Mouse (Mus musculus): ENCODE measurements around the gene Susd3. TPM values are rescaled to one million over a fixed set of nuclear protein-coding genes. Genes with fewer than 3 reads are reported as not detected.

Gene Susd3
- polyA plus RNA-seq, 1 experiment, result 7.9 TPM

- 83% methylated on average over 8 of the region's 8 CpGs for WGBS
- no peak overlapping the region for H3K4me3 ChIP-seq (replicated peaks; ENCODE audit: extremely low read depth, low read depth, low read length)
- peaks cover 4% of the 10 kb centered on the region; the same call in 1 of the 2 replicates for H3K4me1 ChIP-seq (ENCODE audit: control insufficient read depth, insufficient read depth, low read length)
- no peak for DNase-seq
- TF ChIP-seq POLR2A (IDR thresholded peaks at IDR 0.05; ENCODE audit: borderline replicate concordance, extremely low read depth, low read depth, low read length) (no peak), CTCF (IDR thresholded peaks at IDR 0.05; ENCODE audit: insufficient read depth, low read length) (no peak)
Observed at GRCm38 (mm10) chr13:49270500-49270899, 22.0 kb upstream of the Susd3 start.

DNA sequence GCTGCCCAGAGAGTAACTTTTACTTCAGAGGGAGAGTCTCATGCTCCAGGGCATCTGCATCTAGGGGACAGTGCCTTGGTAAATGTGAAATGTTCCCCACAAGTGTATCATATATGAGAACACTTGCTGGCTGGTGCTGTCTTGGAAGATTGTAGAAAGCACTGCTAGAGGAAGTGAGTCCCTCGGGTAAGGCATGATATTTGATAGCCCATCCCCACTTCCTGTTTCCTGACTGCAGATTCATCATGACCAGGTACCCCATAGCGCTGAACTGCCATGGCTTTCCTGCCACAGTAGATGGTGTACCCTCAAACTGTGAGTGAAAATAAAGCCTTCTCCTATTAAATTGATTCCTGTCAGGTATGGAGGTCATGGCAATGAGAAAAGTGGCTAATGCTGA lies 19.1 kb upstream of the Susd3 start:
- H3K4me3 ChIP-seq (replicated peaks; ENCODE audit: extremely low read depth, low read depth, low read length), result no peak overlapping the region
- DNase-seq, result no peak
- TF ChIP-seq POLR2A (IDR thresholded peaks at IDR 0.05; ENCODE audit: borderline replicate concordance, extremely low read depth, low read depth, low read length) (no peak), CTCF (IDR thresholded peaks at IDR 0.05; ENCODE audit: insufficient read depth, low read length) (no peak)
- 35% methylated on average over 2 of the region's 2 CpGs for WGBS
- peaks cover 4% of the 10 kb centered on the region; the same call in 1 of the 2 replicates for H3K4me1 ChIP-seq (ENCODE audit: control insufficient read depth, insufficient read depth, low read length)

GRCm38 (mm10) chr13:49260036-49260722 lies 11.7 kb upstream of the Susd3 start:
- Histone ChIP-seq H3K4me1 (ENCODE audit: control insufficient read depth, insufficient read depth, low read length) (no peaks in the 10 kb centered on the region), H3K4me3 (replicated peaks; ENCODE audit: extremely low read depth, low read depth, low read length) (no peak overlapping the region)
- no peak for DNase-seq
- no peak for TF ChIP-seq CTCF (IDR thresholded peaks at IDR 0.05; ENCODE audit: insufficient read depth, low read length)
- no peak for TF ChIP-seq POLR2A (IDR thresholded peaks at IDR 0.05; ENCODE audit: borderline replicate concordance, extremely low read depth, low read depth, low read length)
- 57% methylated on average over 15 of the region's 15 CpGs for WGBS

DNA sequence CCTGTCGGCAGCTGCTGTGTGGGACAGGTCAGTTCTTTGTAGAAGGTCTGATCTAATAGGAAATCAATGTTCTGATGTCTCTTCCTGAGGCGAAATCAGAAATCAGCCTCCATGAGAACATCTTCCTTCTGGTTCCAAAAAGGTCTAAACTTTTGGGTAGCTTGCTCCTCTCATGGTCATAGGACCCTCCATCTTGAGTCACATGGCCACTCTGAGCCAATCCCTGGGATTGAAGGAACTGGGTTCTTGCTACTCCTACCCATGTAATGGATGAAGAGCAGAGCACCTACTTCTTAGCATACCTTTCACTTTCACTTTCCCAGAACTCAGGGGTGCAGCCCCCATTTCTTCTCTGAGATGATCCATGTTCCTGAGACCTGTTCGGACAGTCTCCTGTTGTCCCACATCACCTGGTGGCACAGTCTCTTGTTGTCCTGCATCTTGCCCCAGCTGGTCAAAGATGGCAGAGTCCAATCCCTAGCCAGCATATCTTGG lies 9.4 kb upstream of the Susd3 start:
- no peak for TF ChIP-seq POLR2A (IDR thresholded peaks at IDR 0.05; ENCODE audit: borderline replicate concordance, extremely low read depth, low read depth, low read length)
- TF ChIP-seq CTCF (IDR thresholded peaks at IDR 0.05; ENCODE audit: insufficient read depth, low read length), result no peak
- 73% methylated on average over 3 of the region's 3 CpGs for WGBS
- no peak for DNase-seq
- Histone ChIP-seq H3K4me3 (replicated peaks; ENCODE audit: extremely low read depth, low read depth, low read length) (no peak overlapping the region), H3K4me1 (ENCODE audit: control insufficient read depth, insufficient read depth, low read length) (no peaks in the 10 kb centered on the region)

DNA sequence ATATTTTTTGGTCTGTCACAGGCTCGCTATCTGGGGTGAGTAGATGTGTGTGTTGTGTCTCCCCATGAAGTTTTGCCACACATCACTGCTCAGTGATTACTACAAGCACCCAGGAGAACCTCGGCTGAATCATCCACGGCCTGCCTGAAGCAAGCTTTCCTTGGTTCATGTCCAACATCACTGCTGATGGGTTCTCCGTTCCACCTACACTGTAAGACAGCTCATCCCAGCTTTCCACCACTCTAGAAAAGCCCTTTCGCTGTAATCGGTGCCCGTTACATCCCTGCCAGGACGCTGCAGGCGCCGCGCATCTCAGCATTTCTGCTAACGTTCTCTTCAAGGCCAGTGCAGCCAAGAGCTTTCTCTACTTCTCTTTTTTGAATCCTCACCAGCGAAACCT lies 4.2 kb upstream of the Susd3 start:
- TF ChIP-seq POLR2A (IDR thresholded peaks at IDR 0.05; ENCODE audit: borderline replicate concordance, extremely low read depth, low read depth, low read length), result no peak
- TF ChIP-seq CTCF (IDR thresholded peaks at IDR 0.05; ENCODE audit: insufficient read depth, low read length), result no peak
- H3K4me3 ChIP-seq (replicated peaks; ENCODE audit: extremely low read depth, low read depth, low read length), result no peak overlapping the region
- DNase-seq, result no peak
- peaks cover 6% of the 10 kb centered on the region for H3K4me1 ChIP-seq (ENCODE audit: control insufficient read depth, insufficient read depth, low read length)
- 76% methylated on average over 13 of the region's 13 CpGs for WGBS

- peaks cover 6% of the 10 kb centered on the region for H3K4me1 ChIP-seq (ENCODE audit: control insufficient read depth, insufficient read depth, low read length)
- WGBS, result 53% methylated on average over 2 of the region's 2 CpGs
- DNase-seq, result no peak
- TF ChIP-seq POLR2A (IDR thresholded peaks at IDR 0.05; ENCODE audit: borderline replicate concordance, extremely low read depth, low read depth, low read length) (no peak), CTCF (IDR thresholded peaks at IDR 0.05; ENCODE audit: insufficient read depth, low read length) (no peak)
- no peak overlapping the region for H3K4me3 ChIP-seq (replicated peaks; ENCODE audit: extremely low read depth, low read depth, low read length)
Observed at GRCm38 (mm10) chr13:49252113-49252512, 3.6 kb upstream of the Susd3 start.

- 58% methylated on average over 4 of the region's 4 CpGs for WGBS
- no peak overlapping the region for H3K4me3 ChIP-seq (replicated peaks; ENCODE audit: extremely low read depth, low read depth, low read length)
- TF ChIP-seq POLR2A (IDR thresholded peaks at IDR 0.05; ENCODE audit: borderline replicate concordance, extremely low read depth, low read depth, low read length) (no peak), CTCF (IDR thresholded peaks at IDR 0.05; ENCODE audit: insufficient read depth, low read length) (no peak)
- no peak for DNase-seq
- H3K4me1 ChIP-seq (ENCODE audit: control insufficient read depth, insufficient read depth, low read length), result peaks cover 6% of the 10 kb centered on the region
Observed at GRCm38 (mm10) chr13:49250716-49251517, 2.4 kb upstream of the Susd3 start.

DNA sequence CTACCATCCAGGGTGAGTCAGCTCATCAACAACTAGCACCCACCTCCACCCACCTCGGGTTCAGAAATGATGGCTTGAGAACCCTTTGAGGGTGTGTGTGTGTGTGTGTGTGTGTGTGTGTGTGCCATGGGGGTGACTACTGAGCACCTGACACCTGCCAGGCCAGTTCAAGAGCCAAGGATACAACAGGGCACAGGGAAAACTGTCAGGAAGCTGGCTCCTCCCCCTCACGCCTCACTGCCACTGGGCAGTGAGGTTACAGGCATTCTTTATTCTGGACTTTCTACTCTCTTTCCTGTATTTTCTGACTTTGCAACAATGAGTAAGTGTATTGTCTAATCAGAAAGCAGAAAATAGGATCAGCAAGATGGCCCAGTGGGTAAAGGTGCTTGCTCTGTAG lies 1.1 kb upstream of the Susd3 start:
- no peak for DNase-seq
- H3K4me3 ChIP-seq (replicated peaks; ENCODE audit: extremely low read depth, low read depth, low read length), result no peak overlapping the region
- 60% methylated on average over 2 of the region's 2 CpGs for WGBS
- H3K4me1 ChIP-seq (ENCODE audit: control insufficient read depth, insufficient read depth, low read length), result peaks cover 6% of the 10 kb centered on the region
- TF ChIP-seq CTCF (IDR thresholded peaks at IDR 0.05; ENCODE audit: insufficient read depth, low read length) (no peak), POLR2A (IDR thresholded peaks at IDR 0.05; ENCODE audit: borderline replicate concordance, extremely low read depth, low read depth, low read length) (no peak)

- H3K4me3 ChIP-seq (replicated peaks; ENCODE audit: extremely low read depth, low read depth, low read length), result no peak overlapping the region
- 50% methylated on average over 3 of the region's 3 CpGs for WGBS
- TF ChIP-seq CTCF (IDR thresholded peaks at IDR 0.05; ENCODE audit: insufficient read depth, low read length), result no peak
- TF ChIP-seq POLR2A (IDR thresholded peaks at IDR 0.05; ENCODE audit: borderline replicate concordance, extremely low read depth, low read depth, low read length), result no peak
- H3K4me1 ChIP-seq (ENCODE audit: control insufficient read depth, insufficient read depth, low read length), result peaks cover 6% of the 10 kb centered on the region
- no peak for DNase-seq
Observed at GRCm38 (mm10) chr13:49248923-49249322, 417 bp upstream of the Susd3 start.

Measured in lung, adult 2 months (tissue).